Mouse (Mus musculus) intestine, embryonic 15.5 days (tissue): ENCODE data around the gene Gm43518. TPM values are rescaled to one million over a fixed set of nuclear protein-coding genes. Genes with fewer than 3 reads are reported as not detected.
A peak's percentile ranks its signal among the peaks of the same experiment; 100 is the strongest.

ENCODE experiments used
- ATAC-seq: fragments of 200-750 bp; cut with Nextera tagmentation; 2 replicates; pipeline ENCODE4 v1.8.0; 2017; ENCODE audit warnings: moderate TSS enrichment, moderate library complexity
- H3K27ac ChIP-seq: fragments of 300-500 bp; sonication (generic); 2 replicates; pipeline ENCODE4 v1.5.1; 2015; ENCODE audit warnings: mild to moderate bottlenecking, inconsistent platforms
- H3K27me3 ChIP-seq: fragments of 300-500 bp; sonication (generic); replicated peaks from 2 replicates; pipeline ENCODE4 v1.6.1; 2015; ENCODE audit warnings: inconsistent platforms
- H3K36me3 ChIP-seq: fragments of 300-500 bp; sonication (generic); 2 replicates; pipeline ENCODE4 v1.6.1; 2015; ENCODE audit warnings: inconsistent platforms
- H3K4me1 ChIP-seq: fragments of 300-500 bp; sonication (generic); replicated peaks from 2 replicates; pipeline ENCODE4 v1.6.1; 2015; ENCODE audit warnings: inconsistent platforms
- H3K4me2 ChIP-seq: fragments of 300-500 bp; sonication (generic); replicated peaks from 2 replicates; pipeline ENCODE4 v1.6.1; 2015; ENCODE audit warnings: mild to moderate bottlenecking, inconsistent platforms
- H3K4me3 ChIP-seq: fragments of 300-500 bp; sonication (generic); replicated peaks from 2 replicates; pipeline ENCODE4 v1.5.1; 2015; ENCODE audit warnings: inconsistent platforms
- H3K9ac ChIP-seq: fragments of 300-500 bp; sonication (generic); 2 replicates; pipeline ENCODE4 v1.6.1; 2015; ENCODE audit warnings: inconsistent platforms
- H3K9me3 ChIP-seq: fragments of 300-500 bp; sonication (generic); 2 replicates; pipeline ENCODE4 v1.6.1; 2016; ENCODE audit warnings: inconsistent platforms
- WGBS: fragments of 180-500 bp; shearing (Covaris S2); methylation state at CpG from one replicate; pipeline ENCODE4 v1.1.7; 2015; 5-methylcytosine and 5-hydroxymethylcytosine counted together
- polyA plus RNA-seq: library from polyadenylated mRNA; unstranded; fragments of >200 nt; fragmentation: Nextera tagmentation; extraction: Ambion mirVana; gene quantifications from 2 replicates; pipeline ENCODE4 v1.2.1, GENCODE M21; 2015

The Gm43518 gene
- polyA plus RNA-seq, 1 experiment from 2014 or later = 1.5 TPM

DNA sequence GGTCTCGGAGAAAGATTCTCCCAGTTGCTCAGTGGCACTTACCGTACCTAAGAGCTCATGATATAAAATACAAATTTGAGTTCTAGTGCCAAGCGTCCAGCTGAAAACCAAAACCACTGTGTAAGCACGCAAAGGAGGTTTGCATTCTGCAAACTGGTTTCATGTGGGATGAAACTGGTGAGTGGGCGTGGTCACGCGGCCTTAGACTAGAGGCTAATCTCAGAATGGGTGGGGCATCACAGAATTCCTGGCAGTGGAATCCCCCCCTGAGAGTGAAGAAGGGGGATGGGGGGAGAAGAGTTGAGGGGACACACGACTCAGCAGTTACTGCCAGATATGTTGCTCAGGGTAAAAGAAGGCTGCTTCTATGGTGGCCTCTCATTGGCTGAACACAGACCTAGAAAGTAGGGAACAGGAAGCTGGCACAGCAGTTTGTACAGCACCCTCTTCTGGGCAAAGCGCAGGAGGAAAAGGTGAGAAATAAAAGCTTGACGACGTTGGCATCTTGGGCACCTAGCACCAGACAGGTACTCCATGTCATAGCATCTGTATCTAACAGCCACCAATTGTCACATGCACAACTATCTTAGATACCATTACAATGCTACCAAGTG is 23.1 kb upstream of the Gm43518 start:
- Histone ChIP-seq H3K36me3 (no peaks in the 10 kb centered on the region), H3K27me3 (no peaks in the 10 kb centered on the region), H3K9me3 (no peaks in the 10 kb centered on the region), H3K27ac (no peak overlapping the region), H3K9ac (no peak overlapping the region), H3K4me3 (no peak overlapping the region), H3K4me1 (peaks cover 10% of the 10 kb centered on the region), H3K4me2 (no peak overlapping the region)
- no peak for ATAC-seq
- 69% methylated on average over 11 of the region's 11 CpGs for WGBS

GRCm38 (mm10) chr5:123906146-123906975 is 20.9 kb upstream of the Gm43518 start:
- H3K27me3 ChIP-seq = no peaks in the 10 kb centered on the region
- peaks cover 10% of the 10 kb centered on the region for H3K4me1 ChIP-seq
- peaks cover 5% of the 10 kb centered on the region for H3K36me3 ChIP-seq
- H3K9ac ChIP-seq = no peak overlapping the region
- no peaks in the 10 kb centered on the region for H3K9me3 ChIP-seq
- no peak overlapping the region for H3K27ac ChIP-seq
- peak overlapping the region; percentile 43 for H3K4me2 ChIP-seq
- no peak for ATAC-seq
- no peak overlapping the region; the same call in 1 of the 2 replicates for H3K4me3 ChIP-seq
- WGBS = 70% methylated on average over 17 of the region's 17 CpGs

DNA sequence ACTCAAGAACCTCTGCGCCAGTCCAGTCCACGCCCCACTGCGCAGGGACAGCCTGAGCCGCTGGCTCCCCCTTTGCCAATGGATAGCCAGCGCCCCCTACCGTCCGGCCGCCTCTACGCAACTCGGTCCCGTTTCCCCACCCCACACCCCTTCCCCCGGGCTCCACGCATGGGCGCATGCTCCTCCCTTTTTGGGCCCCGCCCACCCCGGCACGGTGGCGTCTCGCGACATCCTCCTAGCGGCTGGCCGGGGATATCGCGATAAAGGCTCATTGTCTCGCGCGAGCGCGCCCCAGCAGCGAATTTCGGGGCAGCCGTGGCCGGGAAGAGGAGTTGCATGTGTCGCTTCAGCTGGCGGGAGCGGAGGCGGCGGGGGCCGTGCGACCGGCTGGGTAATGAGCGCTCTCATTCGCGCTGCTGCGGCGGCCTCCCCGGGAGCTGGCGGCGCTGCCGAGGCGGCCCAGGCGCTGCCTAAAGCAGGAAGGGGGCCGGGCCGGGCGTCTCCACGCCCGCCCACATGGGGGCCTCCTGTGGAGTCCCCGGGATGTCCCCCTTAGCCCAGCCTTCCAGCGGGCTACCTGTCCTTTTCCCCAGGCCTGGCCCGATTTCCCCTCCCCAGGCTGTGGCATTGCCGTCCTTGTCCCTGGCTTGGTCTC is 20.1 kb upstream of the Gm43518 start, which contains the start of gene Denr:
Gene Denr, plus strand, starts transcription at position 200 of the 655 bp plus-strand sequence.
- Histone ChIP-seq H3K36me3 (peaks cover 8% of the 10 kb centered on the region), H3K4me2 (peak within 1 kb of the TSS; percentile 76), H3K4me1 (peaks cover 10% of the 10 kb centered on the region), H3K9me3 (no peaks in the 10 kb centered on the region), H3K27ac (peak within 1 kb of the TSS; percentile 85), H3K27me3 (no peaks in the 10 kb centered on the region), H3K4me3 (peak within 1 kb of the TSS; percentile 99), H3K9ac (peak within 1 kb of the TSS; percentile 98)
- peak; percentile 97 for ATAC-seq
- 1% methylated on average over 61 of the region's 61 CpGs for WGBS

DNA sequence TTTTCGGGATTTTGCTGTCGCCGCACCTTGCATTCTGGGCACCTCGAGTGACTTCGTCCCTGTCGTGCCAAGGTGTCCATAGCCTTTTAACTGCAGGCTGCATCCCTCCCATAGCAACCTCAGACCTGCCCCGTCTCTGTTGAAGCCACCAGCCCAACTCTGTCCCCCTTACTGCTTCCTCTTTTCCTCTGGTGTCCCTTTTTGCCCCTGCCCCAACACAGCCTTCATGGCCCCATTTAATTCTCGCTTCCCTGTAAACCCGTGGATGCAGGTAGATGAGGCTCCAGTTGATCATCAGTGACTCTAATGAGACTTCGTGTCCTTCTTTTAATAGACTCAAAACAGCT is 19.6 kb upstream of the Gm43518 start:
- peaks cover 8% of the 10 kb centered on the region for H3K36me3 ChIP-seq
- peak overlapping the region; percentile 98 for H3K9ac ChIP-seq
- peak overlapping the region; percentile 76 for H3K4me2 ChIP-seq
- no peak for ATAC-seq
- H3K4me1 ChIP-seq = peaks cover 10% of the 10 kb centered on the region
- no peaks in the 10 kb centered on the region for H3K27me3 ChIP-seq
- no peaks in the 10 kb centered on the region for H3K9me3 ChIP-seq
- 4% methylated on average over 10 of the region's 10 CpGs for WGBS
- peak overlapping the region; percentile 85 for H3K27ac ChIP-seq
- peak overlapping the region; percentile 99 for H3K4me3 ChIP-seq

DNA sequence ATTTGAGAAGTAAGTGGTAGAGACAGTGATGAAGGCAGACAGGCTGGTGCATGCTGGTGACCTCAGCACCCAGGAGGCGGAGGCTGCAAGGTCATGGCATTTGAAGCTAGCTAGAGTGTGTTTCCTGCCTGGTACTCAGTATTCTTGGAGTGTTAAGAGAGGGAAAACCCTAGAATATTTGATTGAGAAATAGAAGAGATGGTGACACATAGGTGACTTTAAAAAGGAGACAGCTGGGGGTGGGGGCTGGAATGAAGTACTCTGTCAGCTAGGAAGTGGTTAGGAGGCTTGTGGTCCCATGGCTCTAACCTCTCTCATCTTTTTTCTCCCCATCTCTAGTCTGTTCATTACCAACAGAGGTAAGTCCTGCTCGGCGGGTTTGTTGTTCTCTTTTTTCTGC is 12.4 kb upstream of the Gm43518 start:
- H3K4me2 ChIP-seq = no peak overlapping the region
- WGBS = 96% methylated on average over 3 of the region's 3 CpGs
- no peaks in the 10 kb centered on the region for H3K4me1 ChIP-seq
- H3K4me3 ChIP-seq = no peak overlapping the region
- H3K9me3 ChIP-seq = no peaks in the 10 kb centered on the region
- no peak for ATAC-seq
- H3K27me3 ChIP-seq = no peaks in the 10 kb centered on the region
- no peak overlapping the region for H3K9ac ChIP-seq
- peaks cover 20% of the 10 kb centered on the region for H3K36me3 ChIP-seq
- H3K27ac ChIP-seq = no peak overlapping the region

GRCm38 (mm10) chr5:123922112-123922511 is 5.1 kb upstream of the Gm43518 start:
- H3K4me2 ChIP-seq = no peak overlapping the region
- H3K4me1 ChIP-seq = no peaks in the 10 kb centered on the region
- peaks cover 37% of the 10 kb centered on the region for H3K36me3 ChIP-seq
- WGBS = 91% methylated on average over 6 of the region's 6 CpGs
- H3K9me3 ChIP-seq = no peaks in the 10 kb centered on the region
- no peak overlapping the region for H3K9ac ChIP-seq
- no peak overlapping the region for H3K4me3 ChIP-seq
- no peak for ATAC-seq
- no peaks in the 10 kb centered on the region for H3K27me3 ChIP-seq
- H3K27ac ChIP-seq = no peak overlapping the region

DNA sequence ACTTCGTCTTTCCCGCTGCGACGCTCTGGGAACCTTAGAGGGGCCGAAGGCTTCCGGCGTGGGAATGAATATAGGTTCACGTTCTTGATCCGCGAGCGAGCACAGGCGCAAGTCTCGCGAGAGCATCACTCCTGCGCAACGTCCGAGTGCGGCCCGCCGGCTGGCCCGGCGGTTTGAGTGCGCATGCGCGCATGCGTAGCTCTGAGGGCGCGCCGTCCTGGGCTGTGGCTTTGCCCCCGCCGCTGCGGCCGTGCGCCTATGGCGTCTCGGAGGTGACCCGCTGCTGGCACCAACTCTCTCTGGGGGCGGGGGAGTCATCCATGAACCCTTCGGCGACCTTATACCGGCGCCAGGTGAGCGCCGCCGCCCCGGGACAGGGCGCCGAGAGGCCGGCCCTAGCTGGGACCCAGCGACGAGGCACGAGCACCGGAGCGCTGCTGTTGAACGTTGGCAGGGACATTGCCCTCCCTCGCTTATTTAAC is 3.3 kb downstream of the Gm43518 start, which contains the start of gene Ccdc62:
Gene Ccdc62, plus strand, starts transcription at position 172 of the 482 bp plus-strand sequence.
- H3K27me3 ChIP-seq = no peaks in the 10 kb centered on the region
- H3K4me1 ChIP-seq = peaks cover 2% of the 10 kb centered on the region; the same call in 1 of the 2 replicates
- peak; percentile 97 for ATAC-seq
- WGBS = under 1% methylated on average over 56 of the region's 56 CpGs
- H3K9me3 ChIP-seq = no peaks in the 10 kb centered on the region
- peak within 1 kb of the TSS; percentile 86 for H3K27ac ChIP-seq
- peak within 1 kb of the TSS; percentile 67 for H3K4me2 ChIP-seq
- H3K4me3 ChIP-seq = peak within 1 kb of the TSS; percentile 65
- peak within 1 kb of the TSS; percentile 83 for H3K9ac ChIP-seq
- H3K36me3 ChIP-seq = peaks cover 10% of the 10 kb centered on the region; the same call in 1 of the 2 replicates

DNA sequence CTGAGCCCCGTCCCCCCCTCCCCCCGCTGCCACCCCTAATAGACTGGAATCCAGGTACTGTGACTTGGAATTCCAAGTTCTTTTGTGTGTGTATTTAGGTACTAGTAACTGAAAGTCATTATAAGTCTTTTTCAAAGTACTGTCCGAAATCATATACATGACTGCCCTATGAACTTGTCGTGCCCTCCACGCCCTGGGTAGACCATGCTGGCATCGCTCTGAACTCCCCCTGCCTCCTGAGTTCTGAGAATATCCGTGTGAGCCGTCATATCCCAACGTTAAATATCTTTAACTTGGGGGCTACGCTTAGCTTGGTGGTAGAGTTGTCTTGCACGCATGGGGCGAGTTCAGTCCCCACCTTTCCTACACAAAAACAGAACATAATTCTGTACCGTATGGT is 3.9 kb downstream of the Gm43518 start:
- ATAC-seq = peak; percentile 14
- 45% methylated on average over 13 of the region's 13 CpGs for WGBS

DNA sequence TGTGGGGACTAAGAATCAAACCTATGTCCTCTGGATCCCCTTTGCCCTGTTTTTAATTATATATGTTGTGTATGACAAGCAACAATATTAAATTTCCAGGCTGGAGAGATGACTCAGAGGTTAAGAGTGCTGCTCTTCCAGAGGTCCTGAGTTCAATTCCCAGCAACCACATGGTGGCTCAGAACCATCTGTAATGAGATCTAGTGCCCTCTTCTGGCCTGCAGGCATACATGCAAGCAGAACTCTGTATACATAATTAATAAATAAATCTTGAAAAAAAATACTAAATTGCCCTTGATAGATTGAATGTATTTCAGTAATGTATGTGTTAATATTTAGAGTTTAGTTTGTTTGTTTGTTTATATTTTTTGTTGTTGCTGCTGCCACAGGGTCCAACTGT is 5.7 kb downstream of the Gm43518 start:
- H3K4me3 ChIP-seq = no peak overlapping the region
- no peaks in the 10 kb centered on the region for H3K9me3 ChIP-seq
- H3K4me1 ChIP-seq = peaks cover 2% of the 10 kb centered on the region; the same call in 1 of the 2 replicates
- H3K4me2 ChIP-seq = no peak overlapping the region
- ATAC-seq = no peak
- no peak overlapping the region for H3K27ac ChIP-seq
- H3K9ac ChIP-seq = no peak overlapping the region
- H3K36me3 ChIP-seq = peaks cover under 1% of the 10 kb centered on the region; the same call in 1 of the 2 replicates
- no peaks in the 10 kb centered on the region for H3K27me3 ChIP-seq

More for the DNA sequence above, 3.9 kb downstream of the Gm43518 start:
- Histone ChIP-seq H3K36me3 (peaks cover 8% of the 10 kb centered on the region; the same call in 1 of the 2 replicates), H3K27ac (0 out of 2 replicates have a peak overlapping the region, but pooled peaks have one; percentile 86), H3K4me3 (peak overlapping the region; percentile 65), H3K4me2 (peak overlapping the region; percentile 67), H3K9ac (peak overlapping the region; percentile 83), H3K4me1 (peaks cover 2% of the 10 kb centered on the region; the same call in 1 of the 2 replicates), H3K27me3 (no peaks in the 10 kb centered on the region), H3K9me3 (no peaks in the 10 kb centered on the region)

GRCm38 (mm10) chr5:123933556-123933955 is 6.3 kb downstream of the Gm43518 start:
- no peak overlapping the region for H3K4me2 ChIP-seq
- no peaks in the 10 kb centered on the region for H3K9me3 ChIP-seq
- WGBS = 89% methylated on average over 12 of the region's 12 CpGs
- H3K9ac ChIP-seq = no peak overlapping the region
- no peak overlapping the region for H3K27ac ChIP-seq
- H3K4me1 ChIP-seq = peaks cover 2% of the 10 kb centered on the region; the same call in 1 of the 2 replicates
- H3K4me3 ChIP-seq = no peak overlapping the region
- no peak for ATAC-seq
- H3K36me3 ChIP-seq = no peaks in the 10 kb centered on the region
- H3K27me3 ChIP-seq = no peaks in the 10 kb centered on the region

- Histone ChIP-seq H3K4me2 (no peak overlapping the region), H3K27me3 (no peaks in the 10 kb centered on the region), H3K36me3 (no peaks in the 10 kb centered on the region), H3K9me3 (no peaks in the 10 kb centered on the region), H3K4me1 (peaks cover 2% of the 10 kb centered on the region; the same call in 1 of the 2 replicates), H3K4me3 (no peak overlapping the region), H3K27ac (no peak overlapping the region), H3K9ac (no peak overlapping the region)
- 33% methylated on average over 18 of the region's 18 CpGs for WGBS
- ATAC-seq = no peak
Observed at GRCm38 (mm10) chr5:123933957-123934591, 6.9 kb downstream of the Gm43518 start.
